Mouse (Mus musculus) frontal cortex, postnatal 14 days (tissue): ENCODE data around the gene Grip1.

Experiments
- DNase-seq, 2 experiments: peaks; one replicate each; pipeline ENCODE4 v3.0.0; 2022; ENCODE audit warnings: low spot score in 2 of 2

Gene Grip1

DNA sequence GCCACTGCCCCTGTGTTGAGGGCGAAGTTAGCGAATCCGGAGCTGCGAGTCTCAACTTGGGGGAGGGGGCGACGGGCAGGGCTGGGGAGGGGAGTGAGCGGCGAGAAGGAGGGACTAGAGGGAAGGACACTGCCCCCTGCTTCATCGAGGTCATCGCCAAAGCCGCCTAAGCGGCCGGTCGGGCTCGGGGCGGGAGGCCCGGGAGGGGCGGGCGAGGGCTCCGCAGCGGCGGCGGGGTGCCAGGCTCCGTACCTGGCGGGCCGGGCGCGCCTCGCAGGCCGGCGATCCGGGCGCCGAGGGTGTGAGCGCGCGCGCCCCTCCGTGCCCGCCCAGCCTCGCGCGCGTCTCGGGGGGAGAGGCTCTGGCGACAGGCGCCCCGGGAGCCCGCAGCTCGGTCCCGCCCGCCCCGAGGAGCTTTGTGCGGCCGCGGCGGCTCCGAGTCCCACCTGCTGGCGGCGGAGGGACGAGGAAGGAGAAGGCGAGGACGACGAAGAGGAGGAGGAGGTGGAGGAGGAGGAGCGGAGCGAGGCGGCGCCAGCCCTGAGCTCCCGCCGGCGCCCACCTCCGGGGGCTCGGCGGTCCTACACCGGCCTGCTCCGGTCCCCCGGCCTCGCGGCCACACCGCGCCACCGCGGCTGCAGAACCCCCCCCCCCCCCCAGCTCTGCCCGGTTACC, at the start of gene Grip1:
Gene Grip1 (plus strand): TSS at position 400 of the 675 bp plus-strand sequence.
- DNase-seq, result peak in 1 of 2 experiments; percentile 21

DNA sequence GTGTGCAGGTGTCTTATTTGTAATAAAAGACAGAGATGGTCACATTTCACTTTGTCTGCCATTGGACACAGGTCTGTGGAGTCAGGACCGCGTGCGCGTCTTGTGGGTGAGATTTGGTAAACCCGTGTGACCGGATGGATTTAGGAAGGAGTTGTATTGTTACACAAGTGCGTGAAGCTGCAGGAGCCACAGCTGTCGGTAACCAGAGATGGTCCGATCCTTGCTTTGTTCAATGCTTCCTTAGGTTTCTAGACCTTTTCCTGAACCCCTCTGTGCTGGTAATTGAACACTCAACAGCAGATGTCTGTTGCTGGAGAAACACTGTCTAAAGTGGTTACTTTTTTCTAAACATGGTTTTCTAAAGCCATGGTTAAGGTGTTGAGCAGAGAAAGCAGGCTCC, 48.5 kb upstream of the Grip1 start:
- DNase-seq, result no peak

GRCm38 (mm10) chr10:119405612-119406011, 48.0 kb upstream of the Grip1 start:
- no peak for DNase-seq

DNA sequence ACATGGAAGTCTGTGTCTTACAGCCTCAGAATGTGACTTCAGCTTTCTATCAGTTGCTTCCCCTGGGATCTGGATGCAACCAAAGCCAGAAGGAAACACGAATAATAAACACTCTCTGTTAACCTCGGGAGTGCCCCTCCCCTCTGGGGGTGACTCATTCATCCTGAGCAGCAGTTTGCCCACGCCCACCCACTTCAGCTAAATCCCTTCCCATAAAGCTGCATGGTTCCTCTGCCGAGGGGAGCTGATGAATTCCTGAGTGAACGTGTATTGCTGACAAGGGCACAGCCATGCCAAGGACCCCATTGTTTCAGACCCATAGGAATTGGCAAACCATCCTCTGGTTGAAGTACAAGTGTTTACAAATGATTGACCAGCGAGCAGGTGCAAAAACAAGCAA, 45.3 kb upstream of the Grip1 start:
- DNase-seq, result no peak

GRCm38 (mm10) chr10:119413238-119413637, 40.4 kb upstream of the Grip1 start:
- no peak for DNase-seq

- DNase-seq, result no peak
Observed at GRCm38 (mm10) chr10:119415106-119415505, 38.5 kb upstream of the Grip1 start.

- no peak for DNase-seq
Observed at GRCm38 (mm10) chr10:119421418-119421817, 32.2 kb upstream of the Grip1 start.

- no peak for DNase-seq
Observed at GRCm38 (mm10) chr10:119423821-119424534, 29.7 kb upstream of the Grip1 start.

DNA sequence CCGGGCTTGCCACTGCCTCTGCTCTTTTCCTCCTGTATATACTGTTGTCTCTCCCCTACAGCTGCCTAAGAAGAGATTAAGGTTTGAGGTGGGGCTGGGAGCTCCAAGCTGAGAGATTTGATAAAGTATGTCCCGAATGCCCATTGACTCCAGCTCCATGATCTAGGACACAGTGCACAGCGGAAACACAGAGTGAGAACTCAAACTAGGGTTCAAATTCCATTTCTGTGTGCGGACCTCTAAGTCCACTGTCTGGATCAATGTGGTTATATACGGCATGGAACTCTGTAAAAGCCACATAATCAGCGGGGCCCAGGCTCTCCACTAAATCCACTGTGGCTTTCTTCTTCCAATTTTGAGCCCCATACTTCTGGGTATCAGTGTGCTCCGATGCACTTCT, 26.0 kb upstream of the Grip1 start:
- no peak for DNase-seq

DNA sequence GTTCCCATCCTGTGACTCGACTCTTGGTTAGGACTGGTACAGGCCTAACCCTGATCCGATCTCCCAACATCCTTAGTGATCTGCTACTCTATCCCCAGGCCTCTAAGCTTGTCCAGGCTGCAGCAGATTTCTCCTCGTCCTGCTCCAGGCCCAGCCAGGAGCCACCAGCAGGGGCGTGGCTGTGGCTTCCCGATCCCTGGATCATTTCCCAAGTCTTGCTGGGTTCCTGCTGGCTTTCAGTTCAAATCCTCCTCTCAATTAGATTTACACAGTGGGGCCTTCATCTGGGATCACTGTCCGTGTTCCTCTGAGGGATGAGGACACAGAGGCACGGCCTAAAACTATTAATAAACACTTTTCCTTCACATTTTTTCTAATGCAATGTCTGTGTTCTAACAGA, 25.5 kb upstream of the Grip1 start:
- DNase-seq, result no peak

DNA sequence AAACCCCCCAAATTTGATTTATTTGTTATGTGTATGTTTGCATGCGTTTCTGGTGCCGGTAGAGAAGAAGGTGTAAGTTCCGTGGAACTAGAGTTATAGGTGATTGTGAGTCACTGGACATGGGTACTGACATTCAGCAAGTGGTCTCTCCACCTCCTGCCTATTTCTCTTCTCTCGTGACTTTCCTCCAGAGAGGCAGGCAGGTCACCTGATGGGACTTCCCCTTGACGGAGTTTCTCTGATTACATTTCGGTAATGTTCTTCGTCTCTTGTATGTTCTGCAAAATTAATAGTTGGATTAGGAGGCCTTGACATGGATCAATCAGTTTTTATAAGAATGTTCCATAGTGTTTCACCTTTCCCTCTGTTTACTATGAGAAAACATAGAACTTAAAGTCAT, 23.4 kb upstream of the Grip1 start:
- DNase-seq, result no peak

DNA sequence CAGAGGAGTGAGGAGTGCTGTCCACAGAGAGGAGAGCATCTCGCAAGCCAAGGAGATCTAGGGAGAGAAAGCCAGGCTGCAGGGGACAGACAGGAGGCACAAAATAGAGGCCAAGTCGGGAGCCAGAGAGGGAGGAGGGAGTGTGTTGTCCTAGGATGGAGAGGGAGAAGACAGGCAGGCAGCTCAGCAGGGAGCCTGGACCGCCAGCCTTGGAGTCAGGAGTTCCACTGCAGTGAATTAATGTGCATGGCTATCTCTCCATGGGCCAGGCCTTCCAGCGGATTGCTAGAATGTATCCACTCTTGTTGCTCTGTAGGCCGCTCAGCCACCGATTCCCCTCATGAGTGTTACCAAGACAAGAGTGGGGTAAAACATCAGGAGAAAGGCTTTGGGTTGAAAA, 21.8 kb upstream of the Grip1 start:
- no peak for DNase-seq

DNA sequence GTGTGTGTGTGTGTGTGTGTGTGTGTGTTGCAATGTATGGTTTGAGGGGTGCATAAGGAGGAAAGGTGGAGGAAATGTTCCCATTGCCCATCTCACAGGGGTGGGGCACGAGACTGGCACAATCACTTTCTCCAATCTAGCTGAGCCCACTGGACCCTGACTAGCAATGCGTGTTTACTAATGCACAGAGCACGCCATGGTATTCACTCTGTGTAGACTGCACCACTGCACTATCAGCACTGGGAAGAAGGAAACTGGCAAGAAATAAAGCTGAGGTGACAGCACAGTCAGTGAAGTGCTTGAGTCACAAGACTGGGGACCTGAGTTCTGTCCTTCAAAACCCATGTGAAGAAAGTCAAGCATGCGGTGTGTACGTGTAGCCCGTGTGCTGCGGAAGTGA, 17.8 kb upstream of the Grip1 start:
- no peak for DNase-seq

DNA sequence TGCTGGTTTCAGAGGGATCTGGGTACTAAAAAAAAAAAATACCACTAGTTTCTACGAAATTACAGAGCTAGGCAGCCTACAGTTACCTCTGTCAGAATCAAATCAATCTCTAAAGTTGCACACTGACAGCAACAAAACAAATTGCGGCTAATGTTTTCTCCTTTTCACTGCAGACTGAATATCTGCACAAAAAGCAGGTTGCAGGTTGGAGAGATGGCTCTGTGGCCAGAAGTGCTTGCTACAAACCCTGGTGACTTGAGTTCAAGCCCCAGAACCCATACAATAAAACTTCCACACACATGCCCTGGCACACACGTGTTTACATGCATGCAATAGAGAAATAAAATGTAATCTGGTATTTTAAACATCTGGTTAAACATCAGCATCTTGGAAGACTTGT, 16.3 kb upstream of the Grip1 start:
- DNase-seq, result no peak

DNA sequence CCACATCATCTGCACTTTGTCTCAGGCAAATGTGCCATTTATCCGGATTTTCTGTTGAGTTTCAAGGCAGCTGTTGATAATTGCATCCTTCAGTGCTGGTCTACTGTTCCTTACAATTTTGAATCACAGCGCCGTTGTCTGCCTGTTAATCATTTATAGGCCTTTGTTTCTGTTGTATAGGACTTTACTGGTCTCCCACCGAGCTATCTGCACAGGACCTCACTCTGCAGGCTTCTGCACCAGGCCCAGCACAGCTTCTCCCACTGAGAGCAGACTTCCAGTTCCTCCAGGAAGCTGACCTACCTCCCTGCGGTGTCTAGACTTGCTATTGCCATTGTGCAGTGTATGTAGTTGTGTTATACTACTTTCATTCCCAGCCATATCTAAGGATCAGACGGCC, 11.9 kb upstream of the Grip1 start:
- DNase-seq, result no peak

DNA sequence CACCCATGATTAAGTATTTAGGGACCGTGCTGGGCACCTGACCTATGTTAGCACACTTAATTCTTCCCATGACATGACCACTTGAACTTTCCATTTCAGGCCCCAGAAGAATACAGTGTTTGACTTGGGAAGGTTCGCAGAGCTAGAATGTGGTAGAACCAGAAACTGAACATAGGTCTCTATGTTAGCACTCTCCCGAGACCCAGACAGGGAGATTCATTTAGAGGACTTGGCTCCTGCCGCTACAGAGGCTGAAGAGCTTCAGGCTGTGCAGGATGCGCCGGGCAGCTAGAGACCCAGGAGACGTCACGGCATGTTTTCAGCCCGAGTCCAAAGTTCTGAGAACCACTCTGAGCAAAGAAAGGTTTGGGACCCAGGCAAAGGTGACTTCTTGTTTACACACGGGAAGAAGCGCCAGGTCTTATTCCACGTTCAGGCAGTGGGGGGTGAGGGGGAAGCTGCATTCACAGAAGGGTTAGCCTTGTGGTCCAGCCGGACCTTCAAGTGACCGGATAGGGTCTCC, 6.2 kb upstream of the Grip1 start:
- DNase-seq, result no peak

GRCm38 (mm10) chr10:119447930-119448329, 5.7 kb upstream of the Grip1 start:
- no peak for DNase-seq

DNA sequence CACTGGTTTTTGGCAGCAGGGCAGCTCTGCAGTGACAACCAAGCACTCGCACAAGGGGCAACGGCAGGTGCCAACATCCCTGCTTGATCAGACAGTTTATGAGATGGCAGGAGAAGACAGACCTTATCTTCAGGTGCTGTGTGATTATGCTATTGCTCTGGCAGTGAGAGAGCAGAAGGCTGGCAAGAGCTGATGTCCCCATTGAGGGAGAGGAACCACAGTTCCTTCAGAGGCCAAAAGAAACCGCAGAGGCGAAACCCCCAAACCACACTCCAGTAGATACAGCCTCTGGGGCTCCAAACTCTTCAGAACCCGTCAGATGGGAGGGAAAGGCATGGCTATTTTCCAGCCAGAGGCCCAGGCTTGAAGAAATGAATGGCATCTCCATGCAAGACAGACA, 932 bp upstream of the Grip1 start:
- DNase-seq, result no peak

GRCm38 (mm10) chr10:119454106-119454667, 557 bp downstream of the Grip1 start:
- DNase-seq, result peak in 1 of 2 experiments; percentile 21

DNA sequence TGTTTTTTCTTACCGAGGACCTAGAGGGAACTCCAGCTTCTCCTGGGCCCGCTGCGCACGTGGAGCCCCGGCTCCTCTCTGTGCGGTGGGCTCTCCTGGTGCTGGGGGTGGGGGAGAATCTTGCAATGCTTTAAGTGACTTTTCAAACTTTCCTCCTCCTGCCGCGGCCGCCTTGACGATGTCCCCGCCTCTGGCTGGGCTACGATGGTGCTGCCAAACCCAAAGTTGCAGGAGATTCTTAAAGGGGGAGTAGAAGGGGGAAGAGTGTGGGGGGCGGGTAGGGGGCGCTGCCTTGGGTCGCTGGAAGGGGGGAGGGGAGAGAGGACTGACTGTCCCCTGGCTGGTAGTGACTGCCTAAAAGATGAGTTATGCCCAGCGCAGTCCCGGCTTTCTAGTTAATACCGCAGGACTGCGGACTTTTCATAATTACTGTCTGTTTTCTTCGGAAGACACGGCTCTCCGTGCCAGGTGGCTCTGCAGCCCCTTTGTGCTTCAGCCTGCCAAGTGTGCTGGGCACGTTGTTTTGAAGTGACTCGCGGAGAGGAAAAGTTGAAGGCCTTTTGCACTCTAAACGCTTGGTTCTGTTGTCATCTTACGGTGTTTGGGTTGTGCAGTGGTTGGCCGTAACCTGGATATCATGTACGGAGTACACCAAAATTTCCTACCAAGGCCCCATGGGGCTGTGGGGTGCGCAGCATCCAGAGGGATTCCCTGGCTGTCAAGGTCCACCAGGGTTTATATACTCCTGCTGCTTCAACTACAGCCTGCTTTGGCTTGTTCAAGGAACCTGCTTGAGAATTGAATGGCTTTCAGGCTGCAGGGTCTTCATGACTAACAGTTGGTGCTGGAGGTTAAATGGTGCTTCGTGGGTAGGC, 1.3 kb downstream of the Grip1 start:
- DNase-seq, result no peak

- no peak for DNase-seq
Observed at GRCm38 (mm10) chr10:119455543-119455940, 1.9 kb downstream of the Grip1 start.

- no peak for DNase-seq
Observed at GRCm38 (mm10) chr10:119457121-119457520, 3.5 kb downstream of the Grip1 start.
